22 mouse cellular contexts compared by ENCODE assay signal in the genomic region with DNA sequence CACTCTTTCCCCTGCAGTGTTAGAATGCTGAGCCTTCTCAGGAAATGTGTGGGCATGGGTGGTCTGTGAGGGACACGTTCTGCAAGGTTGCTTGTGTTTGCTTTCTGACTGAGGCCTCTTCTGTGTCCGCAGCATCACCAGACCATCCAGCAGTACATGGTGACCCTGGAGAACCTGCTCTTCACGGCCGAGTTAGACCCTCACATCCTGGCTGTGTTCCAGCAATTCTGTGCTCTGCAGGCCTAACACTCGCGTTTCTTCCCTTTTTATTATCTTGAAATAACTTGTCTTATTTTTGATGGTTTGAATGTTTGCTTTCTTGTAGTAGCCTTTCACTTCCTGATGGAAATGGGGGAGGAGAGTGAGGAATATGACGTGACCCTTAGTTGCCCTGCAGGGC. TPM values are rescaled to one million over a fixed set of nuclear protein-coding genes. Genes with fewer than 3 reads are reported as not detected.
DNase-seq lines count a peak whose midpoint lies in the region; ATAC-seq and TF ChIP-seq lines count a peak whose summit lies in the region.
"Had no signal": no experiment of that assay in that cellular context is flagged by ENCODE, and none has a peak within 500 bp of the region (broad histone marks: within the 10 kb centered on the region; RNA-seq: fewer than 3 reads in every experiment).

No protein-coding gene starts in this region.

- no peak for ATAC-seq in heart, embryonic 11.5 days (replicated peaks; ENCODE audit: insufficient number of reproducible peaks, low FRiP score, low TSS enrichment)
- ATAC-seq in lung, embryonic 14.5 days (ENCODE audit: insufficient read depth): no peak
- ATAC-seq in lung, postnatal 0 days: no peak
- ATAC-seq: activated CD4-positive, CD25-positive, alpha-beta regulatory T cell, adult 4 months; CD4-positive, CD25-positive, alpha-beta regulatory T cell, adult 4 months; Patski had no signal

- no peak overlapping the region for H3K27ac ChIP-seq in heart, embryonic 11.5 days (ENCODE audit: low read depth, low read length)
- H3K27ac ChIP-seq in lung, embryonic 14.5 days (ENCODE audit: low read depth): no peak overlapping the region
- H3K27ac ChIP-seq in lung, postnatal 0 days (ENCODE audit: low read length): no peak overlapping the region
- H3K27ac ChIP-seq in MEL (ENCODE audit: control insufficient read depth, low read depth, low read length): no peak overlapping the region

- no peak overlapping the region for H3K9ac ChIP-seq in heart, embryonic 11.5 days (ENCODE audit: low read depth, low read length)
- H3K9ac ChIP-seq in lung, embryonic 14.5 days: no peak overlapping the region
- H3K9ac ChIP-seq in lung, postnatal 0 days (replicated peaks; ENCODE audit: low read depth): no peak overlapping the region
- no peak overlapping the region for H3K9ac ChIP-seq in MEL (ENCODE audit: control insufficient read depth, low read depth, low read length, poor library complexity, severe bottlenecking)

- no peak overlapping the region for H3K4me3 ChIP-seq in heart, embryonic 11.5 days (ENCODE audit: low read depth, low read length)
- H3K4me3 ChIP-seq in lung, embryonic 14.5 days (ENCODE audit: low read depth, low read length): no peak overlapping the region
- H3K4me3 ChIP-seq in lung, postnatal 0 days (ENCODE audit: low read depth, low read length): no peak overlapping the region
- H3K4me3 ChIP-seq in MEL (ENCODE audit: control insufficient read depth in 1 of 2, insufficient read depth in 1 of 2, low read depth in 2 of 2, low read length in 2 of 2): no peak overlapping the region

- no peak for TF ChIP-seq CTCF in lung, embryonic 14.5 days (IDR thresholded peaks at IDR 0.05; ENCODE audit: low read depth)
- no peak for TF ChIP-seq CTCF in lung, postnatal 0 days (IDR thresholded peaks at IDR 0.05)
- no peak for TF ChIP-seq CTCF in MEL (IDR thresholded peaks at IDR 0.05 in 2 of 3, conservative IDR thresholded peaks at IDR 0.05 in 1 of 3; ENCODE audit: control insufficient read depth in 1 of 3, insufficient read depth in 1 of 3, low read depth in 2 of 3, low read length in 3 of 3, poor library complexity in 1 of 3, severe bottlenecking in 1 of 3)

- TF ChIP-seq POLR2A in MEL (IDR thresholded peaks at IDR 0.05; ENCODE audit: control insufficient read depth in 1 of 2, insufficient read depth in 1 of 2, low read depth in 1 of 2, low read length in 2 of 2, poor library complexity in 1 of 2): no peak

- H3K27me3 ChIP-seq in heart, embryonic 11.5 days (ENCODE audit: control insufficient read depth, insufficient read depth, low read length): no peaks in the 10 kb centered on the region
- no peaks in the 10 kb centered on the region for H3K27me3 ChIP-seq in lung, embryonic 14.5 days (ENCODE audit: insufficient read depth, low read length)
- H3K27me3 ChIP-seq in lung, postnatal 0 days (replicated peaks; ENCODE audit: insufficient read depth, low read length): no peaks in the 10 kb centered on the region
- no peaks in the 10 kb centered on the region for H3K27me3 ChIP-seq in MEL (ENCODE audit: control insufficient read depth in 1 of 2, insufficient read depth in 2 of 2, low read length in 2 of 2)
- H3K27me3 ChIP-seq: CH12.LX, Patski had no signal

- peak; percentile 76 for DNase-seq in heart, adult 11 months
- peak; percentile 12 for DNase-seq in lung, embryonic 14.5 days
- no peak for DNase-seq in lung, postnatal 0 days (ENCODE audit: low spot score)
- peak; percentile 52 for DNase-seq in MEL (ENCODE audit: low read depth, low spot score)
- no peak for DNase-seq in urinary bladder, postnatal 10 days (ENCODE audit: low spot score)
- DNase-seq: adrenal gland, adult 2 months; adrenal gland, adult 8-10 months; adrenal gland, postnatal 10 days; adrenal gland, postnatal 14 days; adrenal gland, postnatal 25 days; adrenal gland, postnatal 36 days; B cell, adult 2 months; cerebellum, adult 11 months; cerebellum, adult 11-12 months; cerebellum, adult 18-20 months; cerebellum, adult 2 months had no signal

- H3K4me2 ChIP-seq in heart, embryonic 11.5 days: no peak overlapping the region
- no peak overlapping the region for H3K4me2 ChIP-seq in lung, embryonic 14.5 days
- H3K4me2 ChIP-seq in lung, postnatal 0 days (replicated peaks; ENCODE audit: low read depth, low read length): no peak overlapping the region

- no peaks in the 10 kb centered on the region for H3K79me2 ChIP-seq in MEL (ENCODE audit: control insufficient read depth, insufficient read depth, low read length, poor library complexity)

- TF ChIP-seq EP300 in lung, postnatal 0 days (IDR thresholded peaks at IDR 0.05): no peak
- no peak for TF ChIP-seq EP300 in MEL (IDR thresholded peaks at IDR 0.05; ENCODE audit: low read depth in 1 of 2, low read length in 2 of 2)

- no peaks in the 10 kb centered on the region for H3K4me1 ChIP-seq in heart, embryonic 11.5 days (ENCODE audit: control insufficient read depth, insufficient read depth, low read length)
- no peaks in the 10 kb centered on the region for H3K4me1 ChIP-seq in lung, embryonic 14.5 days (ENCODE audit: insufficient read depth)
- H3K4me1 ChIP-seq in lung, postnatal 0 days (ENCODE audit: insufficient read depth, low read depth, low read length): no peaks in the 10 kb centered on the region
- peaks cover 2 to 3% of the 10 kb centered on the region in 2 experiments; a peak in 2 of 4 replicates for H3K4me1 ChIP-seq in MEL (ENCODE audit: control insufficient read depth in 1 of 2, insufficient read depth in 2 of 2, low read length in 2 of 2)

- no peaks in the 10 kb centered on the region for H3K9me3 ChIP-seq in heart, embryonic 11.5 days (replicated peaks; ENCODE audit: control insufficient read depth, low read length)
- H3K9me3 ChIP-seq in lung, embryonic 14.5 days (ENCODE audit: low read depth, low read length): no peaks in the 10 kb centered on the region
- H3K9me3 ChIP-seq in lung, postnatal 0 days (ENCODE audit: low read length): no peaks in the 10 kb centered on the region
- H3K9me3 ChIP-seq in MEL (replicated peaks; ENCODE audit: insufficient read depth, low read length): no peaks in the 10 kb centered on the region
- H3K9me3 ChIP-seq: G1E had no signal

- peaks cover 48% of the 10 kb centered on the region for H3K36me3 ChIP-seq in heart, embryonic 11.5 days (ENCODE audit: control insufficient read depth, insufficient read depth, low read length)
- peaks cover 94% of the 10 kb centered on the region for H3K36me3 ChIP-seq in lung, embryonic 14.5 days (ENCODE audit: insufficient read depth)
- H3K36me3 ChIP-seq in lung, postnatal 0 days (ENCODE audit: insufficient read depth, low read length): peaks cover 72% of the 10 kb centered on the region
- peaks cover 5 to 37% of the 10 kb centered on the region in 2 experiments; a peak in 3 of 4 replicates for H3K36me3 ChIP-seq in MEL (ENCODE audit: control insufficient read depth in 1 of 2, insufficient read depth in 2 of 2, low read length in 2 of 2)

- no peak for TF ChIP-seq RAD21 in MEL (IDR thresholded peaks at IDR 0.05; ENCODE audit: low read depth, low read length)

- WGBS in heart, embryonic 11.5 days (ENCODE audit: insufficient replicate concordance): 74% methylated on average over 7 of the region's 7 CpGs
- 61% methylated on average over 7 of the region's 7 CpGs for WGBS in lung, embryonic 14.5 days
- 44% methylated on average over 7 of the region's 7 CpGs for WGBS in lung, postnatal 0 days

TF ChIP-seq in MEL, 35 proteins besides CTCF, POLR2A, EP300 and RAD21:
- no peak for TF ChIP-seq ELF1 (IDR thresholded peaks at IDR 0.05; ENCODE audit: low read depth, low read length)
- TF ChIP-seq NELFE (IDR thresholded peaks at IDR 0.05; ENCODE audit: low read depth, low read length): no peak
- no peak for TF ChIP-seq MYC (IDR thresholded peaks at IDR 0.05; ENCODE audit: low read depth, low read length)
- TF ChIP-seq SIN3A (IDR thresholded peaks at IDR 0.05; ENCODE audit: low read length): peak; percentile 28; the same call in 1 of the 2 replicates
- TF ChIP-seq CHD1 (IDR thresholded peaks at IDR 0.05; ENCODE audit: low read depth, low read length): no peak
- no peak for TF ChIP-seq E2F4 (IDR thresholded peaks at IDR 0.05; ENCODE audit: borderline replicate concordance, low read depth, low read length)

RNA-seq across cellular contexts. Expression of a gene that starts 24.4 kb away (rescaled TPM):
- polyA plus RNA-seq in heart, embryonic 11.5 days (2014; fragmentation: Nextera tagmentation; extraction: Ambion mirVana): 14.4 and 17.1 TPM in 2 replicates
- 20.6 and 22.0 TPM in 2 replicates for polyA plus RNA-seq in lung, embryonic 14.5 days (2014; fragmentation: Nextera tagmentation; extraction: Ambion mirVana)
- 22.0 and 29.2 TPM in 2 replicates for polyA plus RNA-seq in lung, postnatal 0 days (2015; fragmentation: Nextera tagmentation; extraction: Ambion mirVana)
- 11.4 and 12.7 TPM in 2 replicates for total RNA-seq in MEL (2012; rRNA removed)
- 10 to 100 TPM in 1 of 2 experiments, not detected in 1; 24.0 TPM for polyA plus RNA-seq in MEL (2012; ENCODE audit: insufficient read depth in 1 of 2, insufficient read length in 2 of 2, low read depth in 1 of 2, low replicate concordance in 2 of 2, missing spikeins in 1 of 2)

RNA-seq across cellular contexts. Expression of a gene that starts 33.3 kb away (rescaled TPM):
- polyA plus RNA-seq in heart, embryonic 11.5 days (2014; fragmentation: Nextera tagmentation; extraction: Ambion mirVana): 23.4 and 26.6 TPM in 2 replicates
- 33.5 and 39.2 TPM in 2 replicates for polyA plus RNA-seq in lung, embryonic 14.5 days (2014; fragmentation: Nextera tagmentation; extraction: Ambion mirVana)
- 16.8 and 19.3 TPM in 2 replicates for polyA plus RNA-seq in lung, postnatal 0 days (2015; fragmentation: Nextera tagmentation; extraction: Ambion mirVana)
- total RNA-seq in MEL (2012; rRNA removed): 26.0 and 30.1 TPM in 2 replicates
- 10 to 100 TPM in 1 of 2 experiments, not detected in 1; 27.8 TPM for polyA plus RNA-seq in MEL (2012; ENCODE audit: insufficient read depth in 1 of 2, insufficient read length in 2 of 2, low read depth in 1 of 2, low replicate concordance in 2 of 2, missing spikeins in 1 of 2)

RNA-seq across cellular contexts. Expression of a gene that starts 33.3 kb away (rescaled TPM):
- polyA plus RNA-seq in heart, embryonic 11.5 days (2014; fragmentation: Nextera tagmentation; extraction: Ambion mirVana): 59.1 and 67.4 TPM in 2 replicates
- 85.5 and 89.3 TPM in 2 replicates for polyA plus RNA-seq in lung, embryonic 14.5 days (2014; fragmentation: Nextera tagmentation; extraction: Ambion mirVana)
- 21.9 and 23.8 TPM in 2 replicates for polyA plus RNA-seq in lung, postnatal 0 days (2015; fragmentation: Nextera tagmentation; extraction: Ambion mirVana)
- total RNA-seq in MEL (2012; rRNA removed): 86.6 and 95.9 TPM in 2 replicates
- polyA plus RNA-seq in MEL (2012; ENCODE audit: insufficient read depth in 1 of 2, insufficient read length in 2 of 2, low read depth in 1 of 2, low replicate concordance in 2 of 2, missing spikeins in 1 of 2): 100 to 1,000 TPM in 1 of 2 experiments, not detected in 1; 106 TPM

Comparison
In these comparisons a context has a peak if more than half of its experiments do, and no peak if none do; other contexts are left out.
1. DNase-seq: peak in heart, adult 11 months (single experiment), lung, embryonic 14.5 days (single experiment) and MEL (single experiment); none in lung, postnatal 0 days (single experiment) and urinary bladder, postnatal 10 days (single experiment).